Mouse (Mus musculus) liver, adult 2 months (tissue): Measurements from ENCODE around the gene Gpc6.

ENCODE experiments used
- CTCF ChIP-seq: fragments of 200-500 bp; IDR thresholded peaks from 2 replicates; pipeline ENCODE4 v1.5.1; 2011; ENCODE audit warnings: low read depth, low read length, control low read depth
- POLR2A ChIP-seq: fragments of 200-500 bp; IDR thresholded peaks from 2 replicates; pipeline ENCODE4 v1.6.1; 2011; ENCODE audit warnings: low read length, control low read depth; ENCODE audit not compliant: insufficient read depth; ENCODE audit errors: extremely low read depth

DNA sequence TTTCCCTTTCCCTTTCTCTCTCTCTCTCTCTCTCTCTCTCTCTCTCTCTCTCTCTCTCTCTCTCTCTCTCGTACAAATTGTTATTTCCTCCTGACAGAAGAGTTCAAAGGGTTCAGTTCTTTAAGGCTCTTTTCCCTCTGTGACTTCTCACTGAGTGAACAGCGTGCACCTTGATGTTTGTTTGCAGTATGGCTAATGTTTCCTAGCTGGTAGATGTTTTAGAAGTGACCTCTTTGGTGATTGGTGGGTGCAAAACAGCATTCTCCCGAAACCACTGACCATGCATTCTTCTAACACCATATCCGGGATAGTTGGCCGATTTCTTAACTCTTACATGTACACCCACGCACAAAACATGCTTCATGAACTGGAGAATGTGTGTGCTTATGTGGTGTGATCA, 20.9 kb downstream of the Gpc6 start:
- TF ChIP-seq CTCF (no peak), POLR2A (no peak)
